Mouse (Mus musculus) urinary bladder, adult 18-20 months (tissue): ENCODE data around the gene Rpp38.

ENCODE experiments used
- DNase-seq, 2 experiments: peaks; one replicate each; pipeline ENCODE4 v3.0.0; 2022; ENCODE audit warnings: low spot score in 2 of 2, mixed read lengths in 2 of 2

Rpp38 gene

GRCm38 (mm10) chr2:3285709-3286108 is 46.7 kb downstream of the Rpp38 start:
- DNase-seq, result no peak

- DNase-seq, result peak in 1 of 2 experiments; percentile 21
Observed at GRCm38 (mm10) chr2:3285181-3285530, 47.3 kb downstream of the Rpp38 start.

GRCm38 (mm10) chr2:3284473-3285180 is 47.8 kb downstream of the Rpp38 start:
- DNase-seq, result peak in 1 of 2 experiments; percentile 9

- peak; percentile 97 to 100 for DNase-seq
Observed at GRCm38 (mm10) chr2:3283602-3284472, 48.6 kb downstream of the Rpp38 start, which contains the start of gene Nmt2. Nmt2 (plus strand) TSS chr2:3284212.

GRCm38 (mm10) chr2:3282866-3283601 is 49.4 kb downstream of the Rpp38 start:
- no peak for DNase-seq

GRCm38 (mm10) chr2:3281311-3281710 is 51.1 kb downstream of the Rpp38 start:
- DNase-seq, result no peak
